Mouse (Mus musculus) heart, postnatal 0 days (tissue): Measurements from ENCODE around the gene Prnd.

Experiments used
- CTCF ChIP-seq: IDR thresholded peaks from 2 replicates; pipeline ENCODE4 v1.5.1; 2016; ENCODE audit warnings: antibody characterized with exemption, control low read depth, low read depth
- EP300 ChIP-seq: IDR thresholded peaks from 2 replicates; pipeline ENCODE4 v1.6.1; 2016; ENCODE audit warnings: antibody characterized with exemption, low read depth

GRCm38 (mm10) chr2:131988550-131988949 is 37.9 kb downstream of the Prnd start:
- TF ChIP-seq CTCF: no peak
- no peak for TF ChIP-seq EP300
